Mouse (Mus musculus) spleen, adult 2 months (tissue): ENCODE results near the gene Prrxl1. TPM values are rescaled to one million over a fixed set of nuclear protein-coding genes. Genes with fewer than 3 reads are reported as not detected.
A peak's percentile ranks its signal among the peaks of the same experiment; 100 is the strongest.

Source experiments
- DNase-seq, 2 experiments: peaks; one replicate each; pipeline versions ENCODE4 v3.0.0 to v3.0.0-alpha.2; 2012 to 2021; ENCODE audit warnings: low spot score in 2 of 2, low read depth in 1 of 2
- H3K27ac ChIP-seq: fragments of 200-500 bp; 2 replicates; pipeline ENCODE4 v1.5.1; 2012; ENCODE audit warnings: low read length, inconsistent platforms; ENCODE audit not compliant: insufficient read depth
- H3K27me3 ChIP-seq: fragments of 200-500 bp; 2 replicates; pipeline ENCODE4 v1.6.1; 2012; ENCODE audit warnings: mild to moderate bottlenecking, moderate library complexity, low read length, inconsistent platforms; ENCODE audit not compliant: control insufficient read depth, insufficient read depth
- H3K36me3 ChIP-seq: fragments of 200-500 bp; 2 replicates; pipeline ENCODE4 v1.6.1; 2012; ENCODE audit warnings: mild to moderate bottlenecking, low read length, inconsistent platforms; ENCODE audit not compliant: control insufficient read depth, insufficient read depth
- H3K4me1 ChIP-seq: fragments of 200-500 bp; 2 replicates; pipeline ENCODE4 v1.6.1; 2011; ENCODE audit warnings: inconsistent platforms; ENCODE audit not compliant: control insufficient read depth, insufficient read depth, insufficient read length
- H3K4me3 ChIP-seq: fragments of 200-500 bp; 2 replicates; pipeline ENCODE4 v1.5.1; 2011; ENCODE audit warnings: mild to moderate bottlenecking, inconsistent platforms; ENCODE audit not compliant: insufficient read depth, insufficient read length; ENCODE audit errors: extremely low read depth
- CTCF ChIP-seq: fragments of 200-500 bp; IDR thresholded peaks from 2 replicates; pipeline ENCODE4 v1.5.1; 2011; ENCODE audit warnings: mild to moderate bottlenecking, inconsistent platforms; ENCODE audit not compliant: insufficient read depth, insufficient read length, insufficient replicate concordance; ENCODE audit errors: extremely low read depth
- POLR2A ChIP-seq: fragments of 200-500 bp; IDR thresholded peaks from 2 replicates; pipeline ENCODE4 v1.6.1; 2011; ENCODE audit warnings: low read depth, low read length, inconsistent platforms
- WGBS: fragments of 180-500 bp; shearing (Covaris S2); methylation state at CpG from one replicate; pipeline ENCODE4 v1.1.7; 2018; 5-methylcytosine and 5-hydroxymethylcytosine counted together
- polyA plus RNA-seq: library from polyadenylated mRNA; depleted of rRNA; stranded (reverse); fragments of >200 nt; gene quantifications from 2 replicates; pipeline ENCODE4 v1.2.3, GENCODE M21; 2012

Prrxl1 gene
- polyA plus RNA-seq, 1 experiment, result not detected

GRCm38 (mm10) chr14:32663099-32663498, 63.9 kb downstream of the Prrxl1 start:
- no peak overlapping the region for H3K4me3 ChIP-seq
- no peaks in the 10 kb centered on the region for H3K27me3 ChIP-seq
- H3K4me1 ChIP-seq, result no peaks in the 10 kb centered on the region
- DNase-seq, result no peak
- no peak overlapping the region for H3K27ac ChIP-seq
- TF ChIP-seq POLR2A, result no peak
- no peak for TF ChIP-seq CTCF
- 84% methylated on average over 6 of the region's 6 CpGs for WGBS
- H3K36me3 ChIP-seq, result no peaks in the 10 kb centered on the region

GRCm38 (mm10) chr14:32673178-32673577, 74.0 kb downstream of the Prrxl1 start:
- Histone ChIP-seq H3K27me3 (no peaks in the 10 kb centered on the region), H3K27ac (no peak overlapping the region), H3K36me3 (no peaks in the 10 kb centered on the region), H3K4me3 (no peak overlapping the region), H3K4me1 (no peaks in the 10 kb centered on the region)
- DNase-seq, result no peak
- WGBS, result 56% methylated on average over 3 of the region's 3 CpGs
- TF ChIP-seq CTCF (no peak), POLR2A (no peak)

- H3K4me3 ChIP-seq, result no peak overlapping the region
- H3K4me1 ChIP-seq, result no peaks in the 10 kb centered on the region
- whole genome bisulfite sequencing, result 76% methylated on average over 3 of the region's 3 CpGs
- H3K36me3 ChIP-seq, result no peaks in the 10 kb centered on the region
- no peak overlapping the region for H3K27ac ChIP-seq
- no peaks in the 10 kb centered on the region for H3K27me3 ChIP-seq
- TF ChIP-seq CTCF (no peak), POLR2A (no peak)
- DNase-seq, result no peak
Measured at GRCm38 (mm10) chr14:32678565-32678964, 79.4 kb downstream of the Prrxl1 start.

GRCm38 (mm10) chr14:32681603-32682002, 82.4 kb downstream of the Prrxl1 start:
- DNase-seq, result no peak
- Histone ChIP-seq H3K4me3 (no peak overlapping the region), H3K4me1 (no peaks in the 10 kb centered on the region), H3K36me3 (no peaks in the 10 kb centered on the region), H3K27ac (no peak overlapping the region), H3K27me3 (no peaks in the 10 kb centered on the region)
- TF ChIP-seq POLR2A (no peak), CTCF (no peak)
- 80% methylated on average over 3 of the region's 3 CpGs for WGBS

- H3K27me3 ChIP-seq, result no peaks in the 10 kb centered on the region
- no peak for TF ChIP-seq CTCF
- no peak for TF ChIP-seq POLR2A
- H3K4me3 ChIP-seq, result no peak overlapping the region
- H3K36me3 ChIP-seq, result no peaks in the 10 kb centered on the region
- H3K27ac ChIP-seq, result no peak overlapping the region
- H3K4me1 ChIP-seq, result no peaks in the 10 kb centered on the region
- no peak for DNase-seq
- 96% methylated on average over 12 of the region's 12 CpGs for WGBS
Measured at GRCm38 (mm10) chr14:32682536-32682935, 83.3 kb downstream of the Prrxl1 start.

- Histone ChIP-seq H3K27ac (peak overlapping the region; percentile 75), H3K4me3 (no peak overlapping the region; the same call in 1 of the 2 replicates), H3K4me1 (no peaks in the 10 kb centered on the region), H3K36me3 (no peaks in the 10 kb centered on the region), H3K27me3 (no peaks in the 10 kb centered on the region)
- peak; percentile 3 to 24 for DNase-seq
- TF ChIP-seq POLR2A (no peak), CTCF (no peak)
- 23% methylated on average over 19 of the region's 19 CpGs for WGBS
Measured at GRCm38 (mm10) chr14:32683251-32683838, 84.1 kb downstream of the Prrxl1 start.

GRCm38 (mm10) chr14:32683982-32684734, 85.0 kb downstream of the Prrxl1 start:
- Histone ChIP-seq H3K27me3 (no peaks in the 10 kb centered on the region), H3K36me3 (no peaks in the 10 kb centered on the region)
- WGBS, result 76% methylated on average over 19 of the region's 19 CpGs

More at GRCm38 (mm10) chr14:32683982-32684734, 85.0 kb downstream of the Prrxl1 start:
- no peaks in the 10 kb centered on the region for H3K4me1 ChIP-seq
- TF ChIP-seq CTCF, result no peak
- peak; percentile 8 to 44 for DNase-seq
- H3K4me3 ChIP-seq, result no peak overlapping the region
- peak overlapping the region; percentile 75; the same call in 1 of the 2 replicates for H3K27ac ChIP-seq
